In the genomic region with DNA sequence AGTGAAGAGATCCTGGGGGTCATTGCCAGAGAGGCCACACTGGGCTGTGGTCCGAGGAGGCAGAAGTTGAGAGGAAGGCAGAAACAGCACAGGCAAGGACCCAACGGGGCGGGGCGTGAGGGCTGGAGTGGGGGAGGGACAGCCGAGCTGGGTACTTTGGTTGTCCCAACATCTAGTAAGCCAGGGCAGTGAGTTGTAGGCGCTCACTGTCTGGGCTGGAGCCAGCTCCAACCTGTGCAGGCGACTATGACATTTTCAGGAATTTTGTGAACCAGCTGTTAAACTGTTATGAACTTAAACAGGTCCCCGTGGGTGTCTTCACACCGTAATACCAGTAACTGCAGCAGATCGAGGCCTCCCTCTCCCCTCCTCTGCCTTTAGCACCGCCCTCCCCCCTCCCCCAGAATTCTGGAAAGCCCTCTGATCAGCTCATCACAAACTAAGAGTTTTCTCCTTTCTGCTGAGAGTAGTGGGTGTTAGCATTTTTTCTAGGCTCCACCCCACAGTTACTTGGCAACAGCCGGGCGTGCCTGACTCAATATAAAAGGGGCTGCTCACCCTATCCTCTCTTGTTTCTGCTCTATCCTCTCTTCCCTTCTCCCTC, we compare ENCODE assay signal across 7 mouse cellular contexts.
DNase-seq lines count a peak whose midpoint lies in the region; ATAC-seq lines count a peak whose summit lies in the region.

No protein-coding gene starts in this region.

- ATAC-seq in kidney, embryonic 15.5 days (replicated peaks; ENCODE audit: low FRiP score), result no peak
- ATAC-seq in CD4-positive, CD25-positive, alpha-beta regulatory T cell, adult 4 months, result no peak

- peaks cover 74% of the 10 kb centered on the region for H3K27me3 ChIP-seq in kidney, embryonic 15.5 days

- H3K27ac ChIP-seq in kidney, embryonic 15.5 days, result no peak overlapping the region

- H3K36me3 ChIP-seq in kidney, embryonic 15.5 days, result no peaks in the 10 kb centered on the region

- no peak overlapping the region for H3K4me3 ChIP-seq in kidney, embryonic 15.5 days (replicated peaks)

- H3K4me2 ChIP-seq in kidney, embryonic 15.5 days, result peak overlapping the region; percentile 12

- H3K4me1 ChIP-seq in kidney, embryonic 15.5 days, result peaks cover 23% of the 10 kb centered on the region

- peaks cover 4% of the 10 kb centered on the region; the same call in 1 of the 2 replicates for H3K9me3 ChIP-seq in kidney, embryonic 15.5 days (replicated peaks)

- H3K9ac ChIP-seq in kidney, embryonic 15.5 days, result no peak overlapping the region

- WGBS in kidney, embryonic 15.5 days, result 4% methylated on average over 13 of the region's 13 CpGs

- peak; percentile 35 for DNase-seq in adrenal gland, adult 8-10 months
- DNase-seq in embryo, embryonic 9.5 days (ENCODE audit: extremely low spot score), result peak; percentile 45
- peak; percentile 27 to 35 for DNase-seq in heart, adult 9 months (ENCODE audit: low spot score in 2 of 2)
- DNase-seq in lung, postnatal 10 days, result peak; percentile 57
- peak; percentile 34 for DNase-seq in right cerebral cortex, postnatal 4 days
